Mouse (Mus musculus) heart, embryonic 14.5 days (tissue): ENCODE measurements around the gene Klf16. TPM values are rescaled to one million over a fixed set of nuclear protein-coding genes. Genes with fewer than 3 reads are reported as not detected.

Experiments used
- ATAC-seq: fragments of 200-750 bp; cut with Nextera tagmentation; 2 replicates; pipeline ENCODE4 v1.8.0; 2017; ENCODE audit warnings: low read depth, moderate TSS enrichment; ENCODE audit not compliant: insufficient number of reproducible peaks, insufficient read depth, low FRiP score
- H3K27ac ChIP-seq, 2 experiments: fragments of 200-500 bp in 1 of 2; fragments of 300-500 bp in 1 of 2; sonication (generic) in 1 of 2; replicated peaks in 1 of 2; 2 replicates each; pipeline ENCODE4 v1.5.1; 2012 to 2014; ENCODE audit warnings: low read depth in 2 of 2, low read length in 2 of 2, control low read depth in 1 of 2, mild to moderate bottlenecking in 1 of 2, mixed read lengths in 1 of 2; ENCODE audit not compliant: control insufficient read depth in 1 of 2, insufficient read depth in 1 of 2
- H3K27me3 ChIP-seq: fragments of 300-500 bp; sonication (generic); 2 replicates; pipeline ENCODE4 v1.6.1; 2014; ENCODE audit warnings: mild to moderate bottlenecking, low read length, control low read depth; ENCODE audit not compliant: control insufficient read depth, insufficient read depth
- H3K36me3 ChIP-seq: fragments of 300-500 bp; sonication (generic); 2 replicates; pipeline ENCODE4 v1.6.1; 2014; ENCODE audit warnings: mild to moderate bottlenecking, control low read depth, low read length, mixed read lengths; ENCODE audit not compliant: control insufficient read depth, insufficient read depth
- H3K4me1 ChIP-seq, 2 experiments: fragments of 200-500 bp in 1 of 2; fragments of 300-500 bp in 1 of 2; sonication (generic) in 1 of 2; 2 replicates each; pipeline ENCODE4 v1.6.1; 2012 to 2014; ENCODE audit warnings: low read length in 2 of 2, control low read depth in 1 of 2, mixed read lengths in 1 of 2; ENCODE audit not compliant: control insufficient read depth in 2 of 2, insufficient read depth in 2 of 2
- H3K4me2 ChIP-seq: fragments of 300-500 bp; sonication (generic); 2 replicates; pipeline ENCODE4 v1.6.1; 2014; ENCODE audit warnings: mild to moderate bottlenecking, low read length
- H3K4me3 ChIP-seq, 2 experiments: fragments of 200-500 bp in 1 of 2; fragments of 300-500 bp in 1 of 2; sonication (generic) in 1 of 2; 2 replicates each; pipeline ENCODE4 v1.5.1; 2012 to 2014; ENCODE audit warnings: low read length in 2 of 2, mild to moderate bottlenecking in 2 of 2, control low read depth in 1 of 2, low read depth in 1 of 2, moderate library complexity in 1 of 2; ENCODE audit not compliant: control insufficient read depth in 1 of 2, insufficient read depth in 1 of 2
- H3K9ac ChIP-seq: fragments of 300-500 bp; sonication (generic); 2 replicates; pipeline ENCODE4 v1.6.1; 2014; ENCODE audit warnings: mild to moderate bottlenecking, low read length
- H3K9me3 ChIP-seq: fragments of 300-500 bp; sonication (generic); 2 replicates; pipeline ENCODE4 v1.6.1; 2016; ENCODE audit warnings: low read length, control low read depth; ENCODE audit not compliant: control insufficient read depth
- WGBS: fragments of 180-500 bp; shearing (Covaris S2); extraction: QIAGEN DNeasy Blood & Tissue Kit; methylation state at CpG from one replicate; pipeline ENCODE4 v1.1.7; 2014; 5-methylcytosine and 5-hydroxymethylcytosine counted together
- microRNA-seq: library from miRNA; unstranded; fragments of <30 nt; microRNA quantifications from one replicate; pipeline ENCODE4, GENCODE M21; 2016
- polyA plus RNA-seq: library from polyadenylated mRNA; unstranded; fragments of >200 nt; fragmentation: Nextera tagmentation; extraction: Ambion mirVana; gene quantifications from 2 replicates; pipeline ENCODE4 v1.2.1, GENCODE M21; 2014

The Klf16 gene
- polyA plus RNA-seq, 1 experiment from 2014 or later: 5.0 TPM

- Histone ChIP-seq H3K27ac (no peak overlapping the region), H3K9ac (no peak overlapping the region), H3K9me3 (no peaks in the 10 kb centered on the region), H3K4me2 (no peak overlapping the region), H3K4me1 (0 out of 4 replicates have a peak, but pooled peaks cover 0 to 3% of the 10 kb centered on the region in 2 experiments), H3K4me3 (no peak overlapping the region), H3K36me3 (no peaks in the 10 kb centered on the region), H3K27me3 (no peaks in the 10 kb centered on the region)
- no peak for ATAC-seq
- 94% methylated on average over 7 of the region's 7 CpGs for WGBS
These were observed 53.8 kb downstream of the Klf16 start for GRCm38 (mm10) chr10:80523299-80523698.

- no peak overlapping the region for H3K4me3 ChIP-seq
- ATAC-seq: no peak
- H3K9ac ChIP-seq: no peak overlapping the region
- H3K4me1 ChIP-seq: no peaks in the 10 kb centered on the region
- H3K4me2 ChIP-seq: no peak overlapping the region
- H3K27ac ChIP-seq: no peak overlapping the region
- H3K9me3 ChIP-seq: no peaks in the 10 kb centered on the region
- H3K27me3 ChIP-seq: peaks cover 15% of the 10 kb centered on the region
- WGBS: 60% methylated on average over 2 of the region's 2 CpGs
- H3K36me3 ChIP-seq: no peaks in the 10 kb centered on the region
These were observed 57.8 kb downstream of the Klf16 start for GRCm38 (mm10) chr10:80519287-80519686.

Small RNA genes within 50 kb of the gene (microRNA-seq; reads per million reads assigned to microRNA genes)
- gene Mir6912: not detected

Other genes with a start within 250 kb of the Klf16 start
- gene Pcsk4, start 247.8 kb downstream of the Klf16 start, polyA plus RNA-seq: 1.4 TPM in 2 replicates
- gene Reep6, start 247.4 kb downstream of the Klf16 start, polyA plus RNA-seq: 1.4 and 1.6 TPM in 2 replicates
- gene Adamtsl5, start 228.9 kb downstream of the Klf16 start, polyA plus RNA-seq: 6.8 and 7.8 TPM in 2 replicates
- gene Plk5, start 220.9 kb downstream of the Klf16 start, polyA plus RNA-seq: not detected in 2 replicates
- 3.9 and 6.3 TPM in 2 replicates for gene Mex3d, start 189.7 kb downstream of the Klf16 start, polyA plus RNA-seq
- 116 and 125 TPM in 2 replicates for gene Mbd3, start 177.8 kb downstream of the Klf16 start, polyA plus RNA-seq
- gene Uqcr11, start 170.5 kb downstream of the Klf16 start, polyA plus RNA-seq: 2,007 and 2,169 TPM in 2 replicates
- gene Tcf3, start 143.7 kb downstream of the Klf16 start, polyA plus RNA-seq: 48.6 and 54.0 TPM in 2 replicates
- gene Onecut3, start 82.5 kb downstream of the Klf16 start, polyA plus RNA-seq: not detected in 2 replicates
- 0.08 and 0.09 TPM in 2 replicates for gene Atp8b3, start 38.2 kb downstream of the Klf16 start, polyA plus RNA-seq
- 16.7 and 17.0 TPM in 2 replicates for gene Rexo1, start 15.8 kb downstream of the Klf16 start, polyA plus RNA-seq
- gene Abhd17a, start 13.0 kb upstream of the Klf16 start, polyA plus RNA-seq: 119 and 141 TPM in 2 replicates
- 65.9 and 67.1 TPM in 2 replicates for gene Scamp4, start 25.6 kb upstream of the Klf16 start, polyA plus RNA-seq
- 2.6 and 3.6 TPM in 2 replicates for gene Adat3, start 25.6 kb upstream of the Klf16 start, polyA plus RNA-seq
- 0.88 and 1.4 TPM in 2 replicates for gene Gm49322, start 28.7 kb upstream of the Klf16 start, polyA plus RNA-seq
- gene Csnk1g2, start 45.5 kb upstream of the Klf16 start, polyA plus RNA-seq: 64.8 and 65.0 TPM in 2 replicates
- gene Btbd2, start 79.8 kb upstream of the Klf16 start, polyA plus RNA-seq: 49.4 and 53.8 TPM in 2 replicates
- 69.5 and 82.7 TPM in 2 replicates for gene Mknk2, start 100.8 kb upstream of the Klf16 start, polyA plus RNA-seq
- 19.1 and 22.3 TPM in 2 replicates for gene Mob3a, start 124.7 kb upstream of the Klf16 start, polyA plus RNA-seq
- 3.5 and 7.0 TPM in 2 replicates for gene Izumo4, start 124.9 kb upstream of the Klf16 start, polyA plus RNA-seq
- 45.0 and 54.5 TPM in 2 replicates for gene Ap3d1, start 164.9 kb upstream of the Klf16 start, polyA plus RNA-seq
- gene Dot1l, start 177.9 kb upstream of the Klf16 start, polyA plus RNA-seq: 26.5 and 28.2 TPM in 2 replicates
- 49.2 and 51.0 TPM in 2 replicates for gene Sf3a2, start 220.9 kb upstream of the Klf16 start, polyA plus RNA-seq
- gene Plekhj1, start 221.3 kb upstream of the Klf16 start, polyA plus RNA-seq: 71.1 and 75.4 TPM in 2 replicates
- 0.12 TPM in 1 of 2 replicates, not detected in the other for gene Amh, start 227.9 kb upstream of the Klf16 start, polyA plus RNA-seq
- 5.5 and 5.6 TPM in 2 replicates for gene Jsrp1, start 236.2 kb upstream of the Klf16 start, polyA plus RNA-seq
- gene Oaz1, start 249.3 kb upstream of the Klf16 start, polyA plus RNA-seq: 2,025 and 2,172 TPM in 2 replicates